Mouse (Mus musculus): ENCODE measurements around the gene Serinc5.

Serinc5 gene

DNA sequence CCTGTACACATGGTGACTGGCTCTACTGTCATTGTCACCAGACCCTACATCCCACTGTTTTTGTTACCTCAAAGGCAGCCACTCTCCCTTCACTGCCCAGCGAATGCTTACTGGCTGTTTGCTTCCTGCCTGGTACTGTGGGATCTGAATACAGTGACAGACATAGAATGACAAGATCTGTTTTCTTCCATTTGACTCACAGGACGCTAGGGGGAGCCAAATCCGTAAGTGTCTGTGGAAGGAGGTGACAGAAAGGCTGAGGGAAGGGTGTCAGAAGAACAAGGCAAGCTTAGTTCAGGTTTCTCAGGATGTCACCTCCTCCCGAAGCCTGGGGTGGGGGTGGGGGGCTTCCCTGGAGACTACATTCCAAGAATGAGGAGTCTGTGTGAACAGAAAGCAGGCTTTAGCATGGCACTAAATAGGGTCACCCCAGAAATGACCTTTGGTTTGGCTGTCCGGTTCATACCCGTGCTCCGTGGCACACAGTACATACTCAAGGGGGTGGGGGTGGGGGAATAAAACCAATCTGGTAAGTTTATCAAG, 140.2 kb downstream of the Serinc5 start:
- DNase-seq, result peak in 1 of 2 experiments; percentile 57

- peak in 1 of 2 experiments; percentile 27 for DNase-seq
Observed at GRCm38 (mm10) chr13:92751726-92752565, 141.1 kb downstream of the Serinc5 start.

- DNase-seq, result no peak
Observed at GRCm38 (mm10) chr13:92753676-92754075, 142.8 kb downstream of the Serinc5 start.

- DNase-seq, result no peak
Observed at GRCm38 (mm10) chr13:92755036-92755435, 144.1 kb downstream of the Serinc5 start.

DNA sequence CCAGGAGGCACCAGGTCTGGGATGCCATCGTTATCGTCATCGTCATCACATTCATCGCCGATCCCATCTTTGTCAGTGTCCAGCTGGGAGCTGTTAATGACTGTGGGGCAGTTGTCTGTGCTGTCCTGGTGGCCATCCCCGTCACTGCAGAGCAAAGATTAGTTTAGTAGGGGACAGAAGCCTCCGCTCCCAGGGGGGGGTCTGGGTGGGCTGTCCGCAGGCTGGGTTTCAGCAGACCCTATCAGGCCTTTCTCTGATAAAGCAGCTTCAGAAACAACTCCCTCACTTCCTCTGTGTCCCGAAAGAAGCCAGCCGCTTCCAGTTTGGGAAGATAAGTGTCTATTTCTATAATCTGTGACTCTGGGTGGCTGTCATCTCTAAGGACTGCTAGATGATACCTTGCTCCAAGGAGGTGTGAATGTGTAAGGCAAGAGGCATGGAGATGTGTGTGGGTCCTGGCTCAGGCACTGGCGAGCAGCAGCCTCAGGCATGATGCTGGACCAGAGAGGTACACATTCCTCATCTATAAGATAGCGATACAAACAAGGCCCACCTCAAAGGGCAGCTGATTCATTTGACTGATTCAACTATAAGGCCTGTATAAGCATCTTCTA, 147.2 kb downstream of the Serinc5 start:
- DNase-seq, result no peak

- no peak for DNase-seq
Observed at GRCm38 (mm10) chr13:92759096-92759495, 148.2 kb downstream of the Serinc5 start.

- no peak for DNase-seq
Observed at GRCm38 (mm10) chr13:92760519-92760918, 149.6 kb downstream of the Serinc5 start.
